Mouse (Mus musculus): ENCODE results near the gene Ift27.

DNA sequence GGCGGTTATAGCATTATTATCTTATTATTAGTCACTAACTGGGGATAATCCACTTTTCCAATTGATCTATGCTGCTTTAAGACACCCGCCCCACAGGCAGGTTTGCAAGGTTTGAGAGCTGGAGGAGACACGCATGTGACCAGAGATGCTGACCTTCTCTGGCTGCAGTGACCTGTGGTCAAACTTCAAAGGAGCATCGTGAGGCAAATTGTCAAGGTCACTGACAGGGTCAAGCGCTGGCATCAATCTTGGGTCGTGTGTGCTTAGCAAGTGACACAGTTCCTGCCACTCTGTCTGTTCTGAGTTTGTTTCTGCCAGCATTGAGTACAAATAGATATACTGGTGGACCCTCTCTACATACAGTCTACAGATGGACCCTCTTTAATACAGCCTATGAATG lies 39.3 kb downstream of the Ift27 start:
- TF ChIP-seq CTCF (IDR thresholded peaks at IDR 0.05) (no peak), EP300 (IDR thresholded peaks at IDR 0.05) (no peak)
